Mouse (Mus musculus) adrenal gland, postnatal 25 days (tissue): Measurements from ENCODE around the gene Lgr6. TPM values are rescaled to one million over a fixed set of nuclear protein-coding genes. Genes with fewer than 3 reads are reported as not detected.
"Not testable (repeated sequence)": the region's sequence is repeated elsewhere in the genome, so short reads cannot be mapped to it uniquely, and the experiment has no call there.

Experiments used
- DNase-seq: peaks from one replicate; pipeline ENCODE4 v3.0.0; 2021; ENCODE audit warnings: mixed read lengths
- total RNA-seq: library from RNA; stranded (reverse); gene quantifications from 2 replicates; pipeline ENCODE4 v1.2.3, GENCODE M21; 2021

Gene Lgr6
- total RNA-seq, 1 experiment from 2014 or later = 2.4 TPM

DNA sequence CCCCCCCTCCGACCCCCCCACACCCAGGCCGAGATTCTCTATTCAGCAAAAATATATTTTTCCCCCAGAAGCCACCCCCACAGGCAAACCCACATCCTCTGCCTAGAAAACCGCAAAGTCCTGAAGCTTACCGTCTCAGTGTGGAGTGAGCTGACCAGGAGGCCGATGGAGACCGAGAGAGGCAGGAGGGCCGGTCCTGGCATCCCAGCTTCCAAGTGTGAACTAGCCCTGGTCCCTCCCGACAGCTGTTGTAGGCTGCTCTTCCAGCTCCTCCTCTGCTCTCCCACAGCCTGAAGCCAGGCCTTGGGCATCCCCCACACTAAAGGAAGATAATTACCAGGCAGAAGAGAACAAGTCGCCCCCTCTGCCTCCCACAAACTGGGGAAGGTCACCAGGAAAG is 23.9 kb upstream of the Lgr6 start:
- DNase-seq = no peak

DNA sequence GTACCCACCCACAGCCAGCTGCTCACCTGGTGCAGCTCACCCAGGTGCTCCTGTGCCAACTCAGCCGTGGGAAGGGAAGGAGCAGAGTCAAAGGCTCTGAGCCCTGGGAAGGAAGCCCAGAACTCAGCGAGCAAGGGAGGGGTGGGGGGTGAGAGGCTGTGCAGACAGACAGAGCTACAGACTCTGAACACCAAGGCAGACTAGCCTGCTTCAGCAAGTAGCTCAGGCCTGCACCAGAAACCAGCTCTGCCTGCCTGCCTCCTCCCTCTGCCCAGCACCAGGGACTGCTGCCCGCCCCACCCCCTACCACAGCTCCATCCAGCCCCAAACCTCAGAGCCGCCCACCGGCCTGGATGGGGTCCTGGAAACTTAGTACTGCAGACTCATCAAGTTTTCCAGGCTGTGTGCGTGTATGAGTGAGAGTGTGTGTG is 22.9 kb upstream of the Lgr6 start:
- no peak for DNase-seq

DNA sequence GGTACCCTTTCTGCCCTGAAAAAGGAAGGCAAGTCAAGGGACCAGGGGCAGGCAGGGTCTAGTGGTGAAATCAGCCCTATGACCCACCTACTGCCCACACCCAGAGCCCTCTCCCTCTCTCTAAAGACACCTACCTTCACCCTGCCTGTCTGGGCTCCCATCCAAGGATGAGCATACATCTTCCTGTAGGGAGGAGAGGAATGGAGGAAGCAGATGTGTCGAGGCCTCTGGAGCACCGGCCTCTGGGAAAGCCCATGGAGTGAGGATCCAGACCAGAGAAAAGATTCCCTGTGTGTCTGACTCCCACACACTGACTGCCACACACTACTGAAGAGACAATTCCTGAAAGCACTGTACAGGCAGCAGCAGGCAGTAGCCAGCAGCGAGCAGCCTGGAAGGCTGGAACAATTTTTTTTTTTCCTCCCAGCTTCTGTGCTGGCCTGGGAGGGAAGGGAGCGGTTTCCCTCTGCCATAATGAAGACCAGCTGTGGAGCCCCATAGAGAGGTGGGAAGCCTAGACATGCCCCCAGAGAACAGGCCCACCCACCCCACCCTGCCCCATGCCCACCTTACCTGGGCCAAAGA is 21.5 kb upstream of the Lgr6 start:
- DNase-seq = no peak

DNA sequence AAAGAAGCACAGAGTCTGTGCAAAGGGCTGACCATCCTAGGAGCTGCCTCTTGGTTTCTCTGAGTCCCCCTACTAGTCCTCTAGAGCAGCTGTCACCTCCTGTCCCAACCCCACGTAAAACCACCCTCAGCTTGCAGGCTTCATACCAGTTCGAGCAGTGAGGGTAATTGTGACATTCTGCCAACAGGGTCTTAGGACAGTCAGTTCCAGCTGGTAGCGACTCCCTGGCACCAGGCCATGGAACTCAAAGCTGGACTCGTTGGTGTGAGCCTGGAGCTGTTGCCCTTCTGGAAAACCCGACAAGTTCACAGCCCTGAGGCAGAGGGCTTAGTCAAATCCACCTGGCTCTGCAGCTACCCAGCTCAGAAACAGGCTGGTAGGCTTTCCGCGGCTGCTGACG is 20.9 kb upstream of the Lgr6 start:
- DNase-seq = no peak

DNA sequence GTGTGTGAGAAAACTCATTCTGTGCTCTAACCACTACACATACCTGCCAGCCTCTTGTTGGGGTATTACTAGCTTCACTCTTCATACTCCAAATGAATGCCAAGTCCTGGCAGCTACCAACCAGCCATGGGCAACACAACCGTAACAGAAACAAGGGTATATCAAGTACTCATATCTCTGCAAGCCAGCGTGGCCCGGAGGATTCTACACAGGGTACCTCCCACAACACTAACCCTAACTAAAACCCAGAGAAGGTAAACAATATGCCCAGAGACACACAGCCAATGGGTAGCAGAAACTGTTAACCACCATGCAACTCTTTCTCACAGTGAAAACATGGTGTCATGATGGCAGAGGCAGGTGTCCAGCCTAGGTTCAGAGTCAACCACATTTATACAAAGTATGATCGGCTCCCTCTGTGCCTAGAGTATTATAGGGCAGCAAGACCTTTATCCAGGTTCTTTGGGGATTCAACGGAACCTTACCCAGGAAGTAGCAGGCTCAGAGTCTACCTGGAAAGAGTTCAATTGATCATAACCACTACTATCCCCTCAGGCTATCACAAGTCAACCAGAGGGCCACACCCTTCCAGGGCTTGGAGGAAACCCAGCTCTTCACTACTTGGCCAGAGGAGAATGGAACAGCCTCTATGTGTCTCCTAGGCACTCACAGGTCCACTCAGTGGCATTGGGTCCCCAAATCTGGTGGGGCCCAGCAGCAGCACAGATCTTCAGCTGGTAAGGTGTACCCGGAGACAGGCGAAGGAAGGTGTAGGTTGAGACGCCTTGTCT is 19.7 kb upstream of the Lgr6 start:
- no peak for DNase-seq

DNA sequence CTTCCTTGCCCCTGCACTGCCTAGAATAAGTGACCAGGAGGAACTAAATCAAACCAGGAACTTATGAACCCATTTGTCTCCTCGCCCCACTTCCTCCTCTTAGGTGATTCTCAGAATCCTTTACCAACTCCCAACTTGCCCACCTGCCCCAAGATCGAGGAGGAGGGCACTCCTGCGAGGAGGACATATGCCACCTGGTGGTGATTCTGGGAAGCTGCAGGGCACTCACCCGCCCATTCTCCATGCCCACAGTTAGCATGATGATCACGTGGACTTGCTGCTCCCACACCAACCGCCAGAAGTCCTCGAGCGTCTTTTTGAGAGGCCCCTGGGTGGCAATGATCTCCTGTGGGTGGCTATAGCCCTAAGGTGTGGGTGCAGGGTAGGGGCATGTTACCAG is 7.6 kb upstream of the Lgr6 start:
- DNase-seq = no peak

DNA sequence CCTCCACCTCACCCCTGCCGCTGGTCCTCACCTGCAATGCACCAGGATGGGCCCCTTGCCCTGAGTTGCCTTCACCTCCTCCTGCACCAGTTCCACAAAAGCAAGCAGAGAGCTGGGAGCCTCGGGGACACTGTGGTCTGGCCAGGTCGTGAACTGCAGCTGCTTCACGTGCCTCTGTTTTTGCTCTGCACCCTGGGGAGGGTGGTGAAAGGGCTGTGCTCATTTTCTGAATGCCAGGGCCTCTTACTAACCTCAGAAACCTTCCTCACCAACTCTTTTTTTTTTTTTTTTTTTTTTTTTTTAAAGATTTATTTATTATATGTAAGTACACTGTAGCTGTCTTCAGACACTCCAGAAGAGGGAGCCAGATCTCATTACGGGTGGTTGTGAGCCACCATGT is 6.2 kb upstream of the Lgr6 start:
- DNase-seq = not testable (repeated sequence)

DNA sequence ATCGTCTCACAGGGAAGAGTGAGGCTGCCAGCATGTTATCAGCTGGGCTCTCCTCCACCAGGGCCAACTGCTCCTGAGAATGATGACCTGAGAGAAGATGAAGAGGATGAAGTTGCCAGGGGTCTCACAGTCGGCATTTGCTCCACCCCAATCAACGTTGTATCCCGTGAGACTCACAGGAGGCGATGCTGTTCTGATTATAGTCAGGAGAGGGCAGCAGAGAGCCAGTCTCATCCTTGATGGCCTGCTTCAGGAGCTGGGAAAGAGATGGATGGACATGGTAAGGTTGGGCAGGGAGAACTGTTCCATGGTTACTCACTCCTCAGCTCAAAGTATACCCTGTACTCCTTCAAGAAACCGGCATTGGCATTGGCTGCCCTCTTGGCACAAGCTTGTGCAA is 5.0 kb upstream of the Lgr6 start:
- peak; percentile 73 for DNase-seq

DNA sequence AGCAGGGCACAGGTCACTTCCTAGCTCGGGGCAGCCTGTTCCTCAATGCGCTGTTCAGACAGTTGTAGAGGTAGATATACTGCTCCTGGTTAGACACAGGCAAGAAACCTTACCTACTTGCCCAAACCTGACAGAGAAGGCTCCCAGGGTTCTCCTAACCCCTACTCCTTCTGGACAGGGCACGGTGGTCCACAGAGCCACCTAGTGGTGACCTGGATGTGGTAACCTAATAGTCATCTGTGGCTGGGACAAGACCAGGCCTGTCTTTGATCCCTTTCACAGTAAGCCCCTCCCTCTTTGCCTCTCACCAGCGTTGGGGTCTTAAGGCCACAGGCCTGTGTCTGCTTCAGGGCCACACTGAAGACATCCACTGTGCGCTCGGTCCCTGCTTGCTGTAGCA is 3.5 kb upstream of the Lgr6 start:
- no peak for DNase-seq

DNA sequence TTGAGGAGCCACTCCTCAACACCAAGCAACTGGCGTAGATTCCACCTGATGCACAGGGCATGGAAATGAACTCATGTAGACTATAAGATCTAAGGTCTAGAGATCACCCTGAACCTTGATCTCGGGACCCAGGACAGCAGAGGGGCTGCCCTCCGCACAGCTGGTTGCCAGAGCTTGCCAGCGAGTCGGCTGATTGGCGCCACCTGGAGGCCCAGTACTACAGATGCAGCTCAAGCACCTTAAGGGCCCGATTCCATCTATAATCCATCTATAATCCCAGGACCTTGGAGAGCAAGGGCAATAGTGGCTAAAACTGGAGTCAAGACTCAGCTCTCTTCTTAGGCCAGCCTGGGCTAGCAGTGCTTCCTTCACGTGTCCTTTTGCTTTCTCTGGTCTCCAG is 875 bp upstream of the Lgr6 start:
- peak; percentile 76 for DNase-seq

DNA sequence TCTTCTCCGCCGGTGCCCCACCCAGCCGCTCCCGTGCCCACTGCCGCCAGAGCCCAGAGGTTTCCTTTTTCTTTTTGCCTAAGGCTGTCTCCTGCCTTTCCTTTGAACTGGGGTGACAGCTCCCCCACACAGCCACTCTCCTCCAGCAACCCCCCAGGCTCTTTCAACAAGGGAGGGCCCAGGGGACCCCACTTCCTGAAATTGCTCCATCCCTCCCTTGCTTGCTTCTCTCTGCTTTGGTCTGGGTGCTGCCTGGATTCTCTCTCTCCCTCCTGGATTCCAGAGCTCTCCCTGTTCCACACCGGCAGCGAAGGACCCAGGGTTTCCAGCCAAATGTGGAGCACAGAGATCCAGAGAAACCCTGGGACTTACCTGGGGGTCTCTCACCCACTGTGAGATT is 4.7 kb downstream of the Lgr6 start:
- no peak for DNase-seq

DNA sequence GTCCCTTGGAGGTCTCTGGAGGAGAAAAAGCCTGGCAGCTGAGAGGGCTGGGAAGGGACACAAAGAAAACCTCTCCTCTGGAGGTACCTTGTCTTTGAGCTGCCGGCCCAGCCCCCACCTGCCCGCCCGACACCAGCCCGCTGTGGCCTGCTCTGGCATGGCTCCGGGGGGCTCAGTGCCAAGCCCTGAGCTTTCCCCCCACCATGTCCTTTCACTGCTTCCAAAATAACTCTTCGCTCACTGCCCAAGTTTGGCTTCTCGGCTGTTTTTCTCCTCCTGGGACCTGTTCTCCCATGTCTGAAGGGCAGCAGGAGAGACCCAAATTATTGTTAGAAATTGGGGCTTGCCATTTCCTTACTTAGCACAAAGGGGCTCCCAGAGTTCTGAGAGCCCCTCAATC is 6.6 kb downstream of the Lgr6 start:
- peak; percentile 51 for DNase-seq

DNA sequence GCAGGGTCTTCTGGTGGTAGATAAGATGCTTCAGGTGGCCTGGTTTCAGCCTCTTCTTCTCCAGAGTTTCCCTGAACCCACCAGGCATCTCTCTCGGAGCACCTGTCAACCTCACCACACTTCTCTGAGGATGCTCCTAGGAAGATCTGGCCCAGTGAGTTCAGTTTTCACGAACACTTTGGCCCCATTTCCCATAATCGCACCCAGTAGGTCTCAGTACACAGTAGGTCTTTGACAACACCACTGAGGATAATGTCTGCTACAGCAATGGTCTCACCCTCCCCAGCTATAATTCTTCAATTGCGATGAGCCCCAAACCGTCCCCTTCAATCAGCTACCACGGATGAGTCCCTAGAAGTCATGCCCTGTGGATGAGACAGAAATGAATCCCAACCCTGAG is 7.6 kb downstream of the Lgr6 start:
- no peak for DNase-seq

DNA sequence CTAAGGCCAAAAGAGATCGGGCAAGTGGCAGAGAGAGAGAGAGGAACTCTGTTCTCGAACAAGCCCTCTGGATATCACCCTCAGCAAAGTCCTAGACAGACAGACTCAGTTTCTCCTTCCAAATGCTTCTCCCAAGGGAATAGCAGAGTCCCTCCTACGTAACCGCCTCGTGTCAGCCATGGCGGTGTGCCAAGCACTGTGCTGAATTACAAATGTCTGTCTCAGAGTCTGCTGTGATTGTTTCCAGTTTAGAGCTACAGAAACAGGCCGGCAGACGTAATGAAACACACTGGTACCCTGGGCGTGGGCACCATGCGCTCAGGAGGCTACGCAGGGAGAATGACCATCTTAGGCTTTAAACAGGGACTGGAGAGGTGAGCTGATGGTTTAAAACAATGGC is 8.8 kb downstream of the Lgr6 start:
- DNase-seq = no peak

DNA sequence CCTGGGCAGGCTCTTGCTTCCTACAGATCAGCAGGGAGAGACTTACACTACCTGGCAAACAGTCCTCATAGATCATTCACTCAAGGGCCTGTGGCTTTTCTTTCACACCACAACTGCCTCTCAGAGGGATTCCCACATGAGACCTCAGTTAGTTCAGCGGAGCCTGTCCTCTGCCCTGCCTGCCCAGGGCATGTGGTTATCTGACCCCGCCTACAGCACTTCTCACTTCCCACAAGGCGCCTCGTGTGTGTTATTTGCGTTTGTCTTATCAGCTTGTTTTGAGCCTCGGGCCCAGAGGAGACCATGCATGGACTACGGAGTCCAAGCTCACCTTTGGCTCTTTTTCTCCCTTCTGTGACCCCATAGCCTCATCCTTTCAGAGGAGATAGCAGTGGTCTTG is 9.9 kb downstream of the Lgr6 start:
- no peak for DNase-seq

DNA sequence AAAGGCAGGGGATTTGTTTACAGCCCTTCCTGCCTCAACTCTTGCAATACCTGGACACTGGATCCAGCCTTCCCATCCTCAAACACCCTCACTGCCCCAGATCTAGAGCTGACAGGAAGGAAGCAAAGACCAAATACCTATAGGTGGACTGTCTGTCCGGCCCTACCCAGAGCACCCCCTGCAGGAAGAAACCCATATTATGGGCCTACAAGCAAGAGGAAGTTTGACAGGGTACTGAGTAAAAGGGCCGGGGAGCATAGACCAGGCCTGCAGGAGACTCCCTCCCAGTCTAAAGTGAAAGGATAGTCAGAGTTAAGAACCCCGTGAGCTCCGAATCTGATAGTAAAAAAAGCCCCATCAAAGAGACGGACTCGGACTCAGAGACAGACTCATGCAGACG is 10.4 kb downstream of the Lgr6 start:
- DNase-seq = no peak

DNA sequence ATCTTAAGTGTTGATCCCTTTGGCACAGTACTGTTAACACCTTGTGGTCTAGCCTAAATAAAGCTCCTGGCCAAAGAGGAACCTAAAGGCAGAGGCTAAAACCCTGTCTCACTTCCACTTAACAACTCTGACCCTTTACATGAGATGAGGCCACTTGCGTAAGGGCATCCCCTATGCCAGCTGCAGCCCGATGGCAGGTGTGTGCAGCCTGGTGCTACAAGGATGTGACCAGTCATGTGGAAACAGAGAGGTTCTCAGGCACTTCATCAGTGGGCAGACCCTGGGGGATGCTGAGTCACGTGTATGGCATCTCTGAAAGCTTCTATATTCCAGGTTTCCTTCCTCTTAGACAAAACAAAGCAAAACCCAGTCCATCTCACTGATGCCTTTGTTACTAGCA is 14.2 kb downstream of the Lgr6 start:
- no peak for DNase-seq

DNA sequence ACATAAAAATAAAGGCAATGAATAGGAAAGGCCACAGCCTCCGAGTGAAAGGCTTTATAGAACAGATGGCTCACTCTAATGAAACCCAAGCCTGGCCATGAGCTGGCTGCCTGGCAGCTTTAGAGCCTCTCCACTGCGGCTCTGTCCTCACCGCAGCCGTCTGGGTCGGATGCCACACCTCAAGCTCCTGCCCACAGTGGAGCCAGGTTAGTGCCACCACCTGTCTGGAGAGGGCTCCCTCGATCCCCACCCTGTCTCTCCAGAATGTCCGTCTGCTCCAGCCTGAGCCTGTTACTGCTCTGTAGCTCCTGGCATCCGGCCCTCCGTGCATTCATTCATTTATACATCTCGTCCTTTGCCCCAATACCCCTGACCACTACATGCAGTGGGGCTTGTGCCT is 15.4 kb downstream of the Lgr6 start:
- no peak for DNase-seq

DNA sequence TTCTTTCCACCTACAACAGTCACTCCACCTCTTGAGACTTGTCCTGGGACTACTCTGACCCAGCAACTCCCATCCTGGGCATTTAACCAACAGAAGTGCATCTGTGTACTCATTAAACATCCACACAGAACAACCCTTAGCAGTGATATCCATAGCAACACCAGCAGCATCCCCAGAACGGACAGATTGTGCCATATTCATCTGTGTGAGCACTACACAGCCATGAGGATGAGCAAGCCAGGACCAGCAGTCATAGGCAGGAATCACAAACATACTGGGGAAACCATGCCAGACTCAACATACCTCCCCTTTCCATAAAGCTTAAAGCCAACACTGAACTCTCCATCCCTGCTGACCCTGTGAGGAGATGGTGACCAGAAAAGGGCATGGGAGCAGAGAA is 17.7 kb downstream of the Lgr6 start:
- no peak for DNase-seq

DNA sequence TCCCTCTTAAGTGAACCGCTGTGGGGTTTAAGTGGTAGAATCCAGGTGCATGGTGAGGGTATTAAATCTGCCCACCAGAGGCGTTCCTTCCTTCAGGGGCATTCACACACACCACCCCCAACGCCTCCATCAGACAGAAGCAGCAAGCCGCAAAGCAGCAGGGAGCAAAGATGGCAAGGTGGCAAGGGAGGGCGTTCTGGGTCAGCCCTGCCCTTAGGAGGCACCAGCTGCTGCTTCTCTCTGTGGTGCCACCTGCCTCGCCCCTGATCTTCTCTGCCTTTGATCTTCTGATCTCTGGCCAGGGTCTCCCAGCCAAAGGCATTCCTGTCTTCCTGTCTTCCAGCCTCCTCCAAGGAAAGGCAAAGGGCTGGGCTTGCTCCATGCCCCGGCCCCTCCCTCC is 19.1 kb downstream of the Lgr6 start:
- no peak for DNase-seq

DNA sequence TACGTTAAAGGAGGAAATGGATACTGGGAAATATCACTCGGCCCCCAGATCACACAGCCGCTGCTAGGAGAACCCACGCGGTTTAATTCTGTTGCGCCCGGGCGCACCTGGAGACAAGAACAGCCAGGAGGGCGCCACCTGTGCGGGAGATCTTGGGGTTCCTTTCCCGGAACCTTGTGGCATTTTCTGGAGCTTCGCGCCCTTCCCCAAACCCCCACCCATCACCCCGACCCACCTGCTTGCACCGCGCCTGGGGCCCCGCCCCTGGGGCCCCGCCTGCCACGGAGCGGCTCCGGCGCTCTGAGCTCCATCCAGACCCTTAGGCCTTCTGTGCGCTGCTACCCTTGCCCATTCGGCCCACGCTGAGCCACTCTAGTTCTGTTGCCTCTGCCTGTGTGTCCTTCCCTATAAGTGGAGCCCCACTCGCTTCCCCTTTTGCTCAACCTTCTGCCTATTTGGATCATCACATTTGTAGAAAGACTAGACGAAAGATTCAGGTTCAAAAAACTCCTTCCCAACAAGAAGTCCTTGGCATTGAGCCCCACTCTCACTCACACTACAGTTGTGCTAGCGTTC is 19.7 kb downstream of the Lgr6 start:
- DNase-seq = no peak

DNA sequence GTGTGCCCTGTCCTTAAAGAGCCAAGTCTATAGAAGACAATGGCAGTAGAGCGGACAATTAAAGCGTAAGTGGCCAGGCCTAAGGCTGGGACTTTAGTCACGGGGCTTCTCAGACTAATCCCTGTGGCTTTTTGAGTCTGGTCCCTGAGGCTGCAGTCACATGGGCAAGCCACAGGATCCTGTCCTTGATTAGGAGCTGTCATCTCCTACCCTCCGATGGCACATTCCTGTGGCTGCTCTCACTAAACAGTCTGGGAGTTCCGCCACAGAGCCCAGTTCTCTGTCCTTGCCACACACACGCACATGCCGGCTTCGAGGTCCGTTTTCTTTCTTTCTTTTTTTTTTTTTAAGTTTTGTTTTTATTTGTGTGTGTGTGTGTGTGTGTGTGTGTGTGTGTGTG is 21.6 kb downstream of the Lgr6 start:
- peak; percentile 20 for DNase-seq

DNA sequence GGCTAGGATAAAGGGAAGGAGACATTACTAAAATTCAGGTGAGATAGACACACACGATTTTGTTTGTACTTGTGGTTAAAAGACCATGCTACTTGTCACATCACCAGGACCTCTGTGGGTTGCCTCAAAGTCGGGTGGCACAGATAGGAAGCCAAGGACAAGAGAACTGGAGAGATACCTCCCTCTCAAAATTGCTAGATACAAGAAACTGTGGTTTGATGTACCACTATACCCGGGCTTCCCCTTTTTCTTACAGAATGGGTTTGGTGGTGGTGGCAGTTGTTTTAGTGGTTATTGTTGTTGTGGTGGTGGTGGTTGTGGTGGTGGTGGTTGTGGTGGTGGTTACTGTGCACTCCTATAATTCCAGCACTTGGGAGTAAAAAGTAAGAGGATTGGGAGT is 22.8 kb downstream of the Lgr6 start:
- DNase-seq = no peak

DNA sequence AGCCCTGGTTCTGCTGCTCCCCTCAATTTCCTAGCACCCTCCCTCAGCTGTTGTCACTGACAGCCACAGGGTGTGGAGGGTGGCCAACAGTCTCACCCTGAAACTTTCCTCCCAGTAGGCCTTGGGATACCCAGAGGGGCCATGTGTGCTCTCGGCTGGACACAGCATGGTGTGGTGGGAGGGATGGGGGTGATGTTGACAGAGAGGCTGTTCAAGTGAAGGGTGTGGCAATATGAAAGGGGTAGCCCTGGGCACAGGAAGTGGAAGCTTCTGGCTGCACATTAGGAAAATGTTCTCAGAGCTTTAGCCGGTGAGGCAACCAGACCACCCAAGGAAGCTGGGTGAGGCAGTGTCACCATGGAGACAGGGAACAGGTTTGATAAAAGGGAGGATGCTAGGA is 26.1 kb downstream of the Lgr6 start:
- no peak for DNase-seq
